Mouse (Mus musculus): ENCODE results near the gene Pcca. TPM values are rescaled to one million over a fixed set of nuclear protein-coding genes. Genes with fewer than 3 reads are reported as not detected.

The Pcca gene
- polyA plus RNA-seq, 1 experiment from 2014 or later: 26.4 TPM

- no peaks in the 10 kb centered on the region for H3K4me1 ChIP-seq (replicated peaks)
- H3K27ac ChIP-seq: no peak overlapping the region
- H3K4me3 ChIP-seq: no peak overlapping the region
- no peak overlapping the region for H3K9ac ChIP-seq
- H3K27me3 ChIP-seq: no peaks in the 10 kb centered on the region; the same call in 1 of the 2 replicates
- no peaks in the 10 kb centered on the region for H3K9me3 ChIP-seq (replicated peaks)
- H3K36me3 ChIP-seq: no peaks in the 10 kb centered on the region
- 62% methylated on average over 13 of the region's 13 CpGs for WGBS
- no peak for ATAC-seq (replicated peaks; ENCODE audit: insufficient number of reproducible peaks, insufficient read depth, low FRiP score, low read depth)
- H3K4me2 ChIP-seq: no peak overlapping the region
These were observed 221.4 kb downstream of the Pcca start for GRCm38 (mm10) chr14:122755559-122755958.

DNA sequence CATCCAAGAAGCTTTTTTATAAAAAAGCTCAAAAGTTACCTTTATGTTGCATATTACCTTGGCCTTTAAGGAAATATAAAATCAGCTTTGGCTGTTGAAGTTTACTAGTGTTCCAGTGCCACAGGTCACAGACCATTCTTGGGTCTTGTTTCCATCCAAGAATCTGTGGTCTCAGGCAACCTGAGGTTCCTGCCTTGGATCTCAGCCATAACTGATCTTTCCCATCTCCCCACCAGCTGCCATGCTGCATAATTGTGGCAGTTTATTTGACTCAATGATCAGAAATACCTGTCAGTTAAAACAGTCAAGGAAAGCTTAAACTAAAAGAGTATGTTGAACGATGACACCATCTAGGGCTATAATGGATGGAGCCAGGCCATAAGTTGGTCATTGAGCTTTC is 222.5 kb downstream of the Pcca start:
- no peaks in the 10 kb centered on the region for H3K4me1 ChIP-seq (replicated peaks)
- WGBS: 91% methylated on average over 1 of the region's 1 CpGs
- H3K36me3 ChIP-seq: no peaks in the 10 kb centered on the region
- no peaks in the 10 kb centered on the region for H3K9me3 ChIP-seq (replicated peaks)
- ATAC-seq (replicated peaks; ENCODE audit: insufficient number of reproducible peaks, insufficient read depth, low FRiP score, low read depth): no peak
- H3K4me3 ChIP-seq: no peak overlapping the region
- H3K4me2 ChIP-seq: no peak overlapping the region
- no peak overlapping the region for H3K9ac ChIP-seq
- no peaks in the 10 kb centered on the region; the same call in 1 of the 2 replicates for H3K27me3 ChIP-seq
- no peak overlapping the region for H3K27ac ChIP-seq

GRCm38 (mm10) chr14:122759890-122760289 is 225.8 kb downstream of the Pcca start:
- Histone ChIP-seq H3K4me3 (no peak overlapping the region), H3K9ac (no peak overlapping the region), H3K27ac (no peak overlapping the region), H3K36me3 (no peaks in the 10 kb centered on the region), H3K4me2 (no peak overlapping the region), H3K4me1 (replicated peaks) (no peaks in the 10 kb centered on the region), H3K9me3 (replicated peaks) (no peaks in the 10 kb centered on the region), H3K27me3 (no peaks in the 10 kb centered on the region; the same call in 1 of the 2 replicates)
- no peak for ATAC-seq (replicated peaks; ENCODE audit: insufficient number of reproducible peaks, insufficient read depth, low FRiP score, low read depth)
- WGBS: 73% methylated on average over 3 of the region's 3 CpGs

GRCm38 (mm10) chr14:122760803-122761202 is 226.7 kb downstream of the Pcca start:
- H3K9me3 ChIP-seq (replicated peaks): no peaks in the 10 kb centered on the region
- H3K27me3 ChIP-seq: no peaks in the 10 kb centered on the region; the same call in 1 of the 2 replicates
- no peak overlapping the region for H3K9ac ChIP-seq
- ATAC-seq (replicated peaks; ENCODE audit: insufficient number of reproducible peaks, insufficient read depth, low FRiP score, low read depth): no peak
- H3K27ac ChIP-seq: no peak overlapping the region
- no peaks in the 10 kb centered on the region for H3K4me1 ChIP-seq (replicated peaks)
- no peaks in the 10 kb centered on the region for H3K36me3 ChIP-seq
- H3K4me3 ChIP-seq: no peak overlapping the region
- no peak overlapping the region for H3K4me2 ChIP-seq

- Histone ChIP-seq H3K4me3 (no peak overlapping the region), H3K9me3 (replicated peaks) (no peaks in the 10 kb centered on the region), H3K27ac (no peak overlapping the region), H3K4me1 (replicated peaks) (no peaks in the 10 kb centered on the region), H3K27me3 (no peaks in the 10 kb centered on the region; the same call in 1 of the 2 replicates), H3K9ac (no peak overlapping the region), H3K36me3 (no peaks in the 10 kb centered on the region), H3K4me2 (no peak overlapping the region)
- no peak for ATAC-seq (replicated peaks; ENCODE audit: insufficient number of reproducible peaks, insufficient read depth, low FRiP score, low read depth)
These were observed 228.5 kb downstream of the Pcca start for GRCm38 (mm10) chr14:122762603-122763002.

DNA sequence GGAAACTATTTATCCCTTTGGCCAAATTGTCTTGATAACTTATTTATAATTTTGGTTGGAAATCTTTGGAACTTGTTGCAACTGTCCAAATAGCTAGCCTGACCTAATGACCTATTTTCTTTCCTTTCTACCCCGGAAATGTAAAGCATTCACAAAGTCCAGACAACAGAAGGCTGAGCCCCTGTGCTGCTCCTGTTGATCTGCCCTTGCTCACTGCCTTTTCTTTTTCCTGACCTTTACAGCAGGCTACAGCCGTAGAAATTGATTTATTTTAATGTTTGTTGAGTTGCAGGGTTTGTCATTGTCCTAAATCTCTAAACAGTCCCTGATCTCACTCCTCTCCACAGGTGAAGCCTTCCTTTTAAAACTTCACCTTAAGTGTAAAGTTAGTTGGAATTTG is 231.8 kb downstream of the Pcca start:
- H3K36me3 ChIP-seq: no peaks in the 10 kb centered on the region
- H3K4me1 ChIP-seq (replicated peaks): no peaks in the 10 kb centered on the region
- H3K27me3 ChIP-seq: no peaks in the 10 kb centered on the region
- H3K4me3 ChIP-seq: no peak overlapping the region
- no peak overlapping the region for H3K9ac ChIP-seq
- 55% methylated on average over 2 of the region's 2 CpGs for WGBS
- H3K9me3 ChIP-seq (replicated peaks): no peaks in the 10 kb centered on the region
- no peak overlapping the region for H3K27ac ChIP-seq
- ATAC-seq (replicated peaks; ENCODE audit: insufficient number of reproducible peaks, insufficient read depth, low FRiP score, low read depth): no peak
- no peak overlapping the region for H3K4me2 ChIP-seq

DNA sequence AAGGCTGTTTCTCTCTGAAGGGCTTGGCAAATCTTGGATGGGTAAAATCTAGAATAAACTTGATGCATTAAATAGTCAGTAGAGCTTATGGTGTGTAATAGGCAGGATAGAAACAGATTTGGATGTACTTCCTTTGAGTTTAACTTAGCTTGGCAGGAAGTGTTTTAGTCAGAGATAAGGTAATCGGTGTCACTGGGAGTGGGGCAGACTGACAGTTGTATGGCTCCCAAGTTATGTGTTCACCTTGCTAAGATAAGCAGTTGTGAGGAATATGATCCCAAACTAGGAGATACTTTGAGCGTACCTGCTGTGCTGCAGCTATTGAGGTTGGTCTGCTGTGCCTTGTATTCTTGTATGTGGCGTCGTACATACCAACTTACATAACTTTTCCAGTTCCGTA is 232.3 kb downstream of the Pcca start:
- no peak overlapping the region for H3K27ac ChIP-seq
- ATAC-seq (replicated peaks; ENCODE audit: insufficient number of reproducible peaks, insufficient read depth, low FRiP score, low read depth): no peak

DNA sequence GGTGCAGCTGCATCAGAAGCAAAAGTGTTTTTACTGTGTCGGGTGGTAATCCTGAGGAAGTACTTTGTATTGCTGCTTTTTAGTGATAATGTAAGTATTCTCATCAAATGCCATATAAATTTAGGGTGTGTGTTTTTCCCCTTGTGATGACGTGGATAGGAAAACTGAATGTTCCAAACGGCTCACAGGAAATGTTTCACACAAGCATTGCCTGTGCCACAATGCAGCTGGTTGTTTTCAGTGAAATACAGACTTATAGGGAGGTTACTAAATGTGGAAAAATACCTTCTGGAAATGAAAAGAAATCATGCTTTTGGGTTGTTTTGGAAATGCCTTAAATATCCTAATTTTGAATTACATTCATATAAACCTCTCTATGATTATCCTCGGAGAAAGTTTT is 250.6 kb downstream of the Pcca start:
- Histone ChIP-seq H3K4me1 (replicated peaks) (no peaks in the 10 kb centered on the region), H3K9ac (no peak overlapping the region), H3K9me3 (replicated peaks) (no peaks in the 10 kb centered on the region), H3K36me3 (no peaks in the 10 kb centered on the region), H3K4me3 (no peak overlapping the region), H3K4me2 (no peak overlapping the region), H3K27me3 (no peaks in the 10 kb centered on the region), H3K27ac (no peak overlapping the region)
- no peak for ATAC-seq (replicated peaks; ENCODE audit: insufficient number of reproducible peaks, insufficient read depth, low FRiP score, low read depth)
- WGBS: 62% methylated on average over 4 of the region's 4 CpGs

More for the DNA sequence above, 232.3 kb downstream of the Pcca start:
- no peaks in the 10 kb centered on the region for H3K36me3 ChIP-seq
- H3K27me3 ChIP-seq: no peaks in the 10 kb centered on the region
- H3K4me2 ChIP-seq: no peak overlapping the region
- WGBS: 76% methylated on average over 5 of the region's 5 CpGs
- no peaks in the 10 kb centered on the region for H3K4me1 ChIP-seq (replicated peaks)
- H3K4me3 ChIP-seq: no peak overlapping the region
- no peak overlapping the region for H3K9ac ChIP-seq
- H3K9me3 ChIP-seq (replicated peaks): no peaks in the 10 kb centered on the region

GRCm38 (mm10) chr14:122788199-122788598 is 254.1 kb downstream of the Pcca start:
- 55% methylated on average over 2 of the region's 2 CpGs for WGBS
- no peaks in the 10 kb centered on the region for H3K36me3 ChIP-seq
- H3K4me2 ChIP-seq: no peak overlapping the region
- H3K4me3 ChIP-seq: no peak overlapping the region
- no peak for ATAC-seq (replicated peaks; ENCODE audit: insufficient number of reproducible peaks, insufficient read depth, low FRiP score, low read depth)
- no peak overlapping the region for H3K9ac ChIP-seq
- no peaks in the 10 kb centered on the region for H3K27me3 ChIP-seq
- no peaks in the 10 kb centered on the region for H3K9me3 ChIP-seq (replicated peaks)
- H3K4me1 ChIP-seq (replicated peaks): no peaks in the 10 kb centered on the region
- no peak overlapping the region for H3K27ac ChIP-seq

DNA sequence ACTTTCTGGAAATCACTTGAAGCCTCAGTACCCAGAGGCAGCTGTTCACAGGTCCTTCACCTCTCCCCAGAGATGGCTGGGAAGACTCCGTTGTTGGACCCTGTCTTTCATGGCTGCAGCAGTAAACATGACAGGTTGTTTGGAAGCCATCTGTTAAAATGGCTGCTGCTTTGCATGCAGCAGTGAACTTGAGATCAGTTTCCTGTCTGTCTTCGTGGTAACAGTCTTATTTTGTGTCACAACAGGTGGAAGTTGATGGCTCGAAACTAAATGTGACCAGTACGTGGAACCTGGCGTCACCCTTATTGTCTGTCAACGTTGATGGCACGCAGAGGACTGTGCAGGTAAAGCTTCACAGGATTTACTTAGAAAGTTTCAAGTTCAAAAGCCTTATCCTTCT is 256.0 kb downstream of the Pcca start:
- Histone ChIP-seq H3K9ac (no peak overlapping the region), H3K9me3 (replicated peaks) (no peaks in the 10 kb centered on the region), H3K4me3 (no peak overlapping the region), H3K4me1 (replicated peaks) (no peaks in the 10 kb centered on the region), H3K27ac (no peak overlapping the region), H3K36me3 (no peaks in the 10 kb centered on the region), H3K27me3 (no peaks in the 10 kb centered on the region), H3K4me2 (no peak overlapping the region)
- WGBS: 78% methylated on average over 7 of the region's 7 CpGs
- ATAC-seq (replicated peaks; ENCODE audit: insufficient number of reproducible peaks, insufficient read depth, low FRiP score, low read depth): no peak

GRCm38 (mm10) chr14:122793368-122793767 is 259.2 kb downstream of the Pcca start:
- Histone ChIP-seq H3K27ac (no peak overlapping the region), H3K9ac (no peak overlapping the region), H3K4me1 (replicated peaks) (no peaks in the 10 kb centered on the region), H3K36me3 (no peaks in the 10 kb centered on the region), H3K4me3 (no peak overlapping the region), H3K4me2 (no peak overlapping the region), H3K9me3 (replicated peaks) (no peaks in the 10 kb centered on the region), H3K27me3 (no peaks in the 10 kb centered on the region)
- 83% methylated on average over 4 of the region's 4 CpGs for WGBS
- no peak for ATAC-seq (replicated peaks; ENCODE audit: insufficient number of reproducible peaks, insufficient read depth, low FRiP score, low read depth)

DNA sequence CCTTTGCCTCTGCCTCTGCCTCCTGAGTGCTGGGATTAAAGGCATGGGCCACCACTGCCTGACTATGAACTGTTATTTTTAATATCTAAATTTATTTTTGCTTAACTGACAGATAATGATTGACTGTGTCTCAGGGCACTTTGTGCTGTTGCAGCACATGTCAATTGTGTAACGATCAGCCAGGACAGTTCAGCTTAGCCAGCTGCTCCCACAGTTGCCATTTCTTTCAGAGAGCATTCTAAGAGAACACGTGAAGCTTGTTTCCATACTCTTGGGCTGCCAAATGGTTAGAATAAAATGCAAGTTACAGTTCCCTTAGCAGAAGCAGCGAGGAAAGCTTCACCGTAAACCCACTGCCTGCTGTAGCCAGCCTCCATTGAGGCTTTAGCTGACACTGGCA is 266.2 kb downstream of the Pcca start:
- Histone ChIP-seq H3K36me3 (no peaks in the 10 kb centered on the region), H3K4me3 (no peak overlapping the region), H3K27me3 (no peaks in the 10 kb centered on the region), H3K27ac (no peak overlapping the region), H3K4me1 (replicated peaks) (peaks cover 4% of the 10 kb centered on the region; the same call in 1 of the 2 replicates), H3K9me3 (replicated peaks) (no peaks in the 10 kb centered on the region), H3K4me2 (no peak overlapping the region), H3K9ac (no peak overlapping the region)
- 81% methylated on average over 4 of the region's 4 CpGs for WGBS
- no peak for ATAC-seq (replicated peaks; ENCODE audit: insufficient number of reproducible peaks, insufficient read depth, low FRiP score, low read depth)

Measured in heart, embryonic 15.5 days (tissue).